Mouse (Mus musculus): ENCODE measurements around the gene Slc16a6. TPM values are rescaled to one million over a fixed set of nuclear protein-coding genes. Genes with fewer than 3 reads are reported as not detected.

Gene Slc16a6
- polyA plus RNA-seq, 1 experiment from 2014 or later: 6.0 TPM

- H3K36me3 ChIP-seq (ENCODE audit: control insufficient read depth, insufficient read depth, low read length): no peaks in the 10 kb centered on the region
- H3K27ac ChIP-seq (ENCODE audit: low read depth, low read length): no peak overlapping the region
- whole genome bisulfite sequencing: 85% methylated on average over 4 of the region's 4 CpGs
- no peak overlapping the region for H3K4me2 ChIP-seq (ENCODE audit: low read depth, low read length, severe bottlenecking)
- no peaks in the 10 kb centered on the region for H3K27me3 ChIP-seq (ENCODE audit: control insufficient read depth, insufficient read depth, low read length)
- H3K9ac ChIP-seq (ENCODE audit: low read length): no peak overlapping the region
- no peak overlapping the region for H3K4me3 ChIP-seq (ENCODE audit: low read depth, low read length)
- no peak for ATAC-seq (replicated peaks; ENCODE audit: low FRiP score)
- DNase-seq (ENCODE audit: low spot score): no peak
- no peaks in the 10 kb centered on the region for H3K9me3 ChIP-seq (ENCODE audit: control insufficient read depth, low read length)
- no peaks in the 10 kb centered on the region for H3K4me1 ChIP-seq (replicated peaks; ENCODE audit: control insufficient read depth, insufficient read depth, low read length)
Measured at GRCm38 (mm10) chr11:109491844-109492243, 18.4 kb upstream of the Slc16a6 start.

GRCm38 (mm10) chr11:109489763-109490162 lies 16.4 kb upstream of the Slc16a6 start:
- no peak for DNase-seq (ENCODE audit: low spot score)
- no peak overlapping the region for H3K4me3 ChIP-seq (ENCODE audit: low read depth, low read length)
- H3K27ac ChIP-seq (ENCODE audit: low read depth, low read length): no peak overlapping the region
- H3K9me3 ChIP-seq (ENCODE audit: control insufficient read depth, low read length): no peaks in the 10 kb centered on the region
- 89% methylated on average over 2 of the region's 2 CpGs for WGBS
- no peaks in the 10 kb centered on the region for H3K27me3 ChIP-seq (ENCODE audit: control insufficient read depth, insufficient read depth, low read length)
- ATAC-seq (replicated peaks; ENCODE audit: low FRiP score): no peak
- no peak overlapping the region for H3K4me2 ChIP-seq (ENCODE audit: low read depth, low read length, severe bottlenecking)
- no peaks in the 10 kb centered on the region for H3K4me1 ChIP-seq (replicated peaks; ENCODE audit: control insufficient read depth, insufficient read depth, low read length)
- H3K9ac ChIP-seq (ENCODE audit: low read length): no peak overlapping the region
- H3K36me3 ChIP-seq (ENCODE audit: control insufficient read depth, insufficient read depth, low read length): no peaks in the 10 kb centered on the region

GRCm38 (mm10) chr11:109487991-109488684 lies 14.7 kb upstream of the Slc16a6 start:
- Histone ChIP-seq H3K4me1 (replicated peaks; ENCODE audit: control insufficient read depth, insufficient read depth, low read length) (no peaks in the 10 kb centered on the region), H3K4me3 (ENCODE audit: low read depth, low read length) (no peak overlapping the region), H3K4me2 (ENCODE audit: low read depth, low read length, severe bottlenecking) (no peak overlapping the region), H3K9ac (ENCODE audit: low read length) (no peak overlapping the region), H3K27ac (ENCODE audit: low read depth, low read length) (no peak overlapping the region), H3K27me3 (ENCODE audit: control insufficient read depth, insufficient read depth, low read length) (no peaks in the 10 kb centered on the region), H3K9me3 (ENCODE audit: control insufficient read depth, low read length) (no peaks in the 10 kb centered on the region), H3K36me3 (ENCODE audit: control insufficient read depth, insufficient read depth, low read length) (no peaks in the 10 kb centered on the region)
- 86% methylated on average over 10 of the region's 10 CpGs for WGBS
- no peak for ATAC-seq (replicated peaks; ENCODE audit: low FRiP score)
- DNase-seq (ENCODE audit: low spot score): no peak

GRCm38 (mm10) chr11:109487111-109487510 lies 13.7 kb upstream of the Slc16a6 start:
- Histone ChIP-seq H3K27me3 (ENCODE audit: control insufficient read depth, insufficient read depth, low read length) (no peaks in the 10 kb centered on the region), H3K4me2 (ENCODE audit: low read depth, low read length, severe bottlenecking) (no peak overlapping the region), H3K27ac (ENCODE audit: low read depth, low read length) (no peak overlapping the region), H3K9ac (ENCODE audit: low read length) (no peak overlapping the region), H3K4me3 (ENCODE audit: low read depth, low read length) (no peak overlapping the region), H3K4me1 (replicated peaks; ENCODE audit: control insufficient read depth, insufficient read depth, low read length) (no peaks in the 10 kb centered on the region), H3K9me3 (ENCODE audit: control insufficient read depth, low read length) (no peaks in the 10 kb centered on the region), H3K36me3 (ENCODE audit: control insufficient read depth, insufficient read depth, low read length) (no peaks in the 10 kb centered on the region)
- ATAC-seq (replicated peaks; ENCODE audit: low FRiP score) (no peak), DNase-seq (ENCODE audit: low spot score) (no peak)
- WGBS: 13% methylated on average over 1 of the region's 1 CpGs

DNA sequence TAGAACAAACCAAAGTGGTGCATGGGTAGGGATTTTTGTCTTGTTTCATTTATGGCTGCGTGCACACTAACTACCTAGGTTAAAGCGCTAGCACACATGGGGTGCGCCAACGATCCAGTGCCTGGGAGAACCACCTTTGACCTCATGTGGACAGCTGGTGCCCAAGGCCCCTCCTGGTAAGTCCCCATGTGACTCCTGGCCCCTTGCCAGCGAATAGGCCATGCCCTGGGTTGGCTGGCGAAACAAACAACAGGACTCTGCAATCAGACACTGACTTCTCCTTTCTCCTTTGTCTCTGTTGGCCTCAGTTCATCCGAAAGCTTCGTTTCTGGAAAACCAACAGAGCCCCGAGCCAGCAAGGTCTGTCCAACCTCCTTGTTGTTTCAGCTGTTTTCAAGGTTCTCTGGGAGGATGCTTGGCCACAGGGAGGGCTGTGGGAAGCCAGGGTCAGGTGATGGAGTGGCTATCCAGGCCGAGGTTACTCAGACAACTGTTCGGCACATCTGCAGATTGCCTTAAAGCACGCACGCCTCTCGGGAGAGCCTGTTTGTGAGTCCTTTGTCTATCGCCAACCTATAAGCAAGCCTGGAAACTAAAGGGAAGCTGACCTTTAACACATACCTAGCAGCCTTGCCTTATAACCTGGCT lies 12.1 kb upstream of the Slc16a6 start:
- Histone ChIP-seq H3K4me2 (ENCODE audit: low read depth, low read length, severe bottlenecking) (no peak overlapping the region), H3K27ac (ENCODE audit: low read depth, low read length) (no peak overlapping the region), H3K36me3 (ENCODE audit: control insufficient read depth, insufficient read depth, low read length) (no peaks in the 10 kb centered on the region), H3K9ac (ENCODE audit: low read length) (no peak overlapping the region), H3K9me3 (ENCODE audit: control insufficient read depth, low read length) (no peaks in the 10 kb centered on the region), H3K4me3 (ENCODE audit: low read depth, low read length) (no peak overlapping the region), H3K4me1 (replicated peaks; ENCODE audit: control insufficient read depth, insufficient read depth, low read length) (no peaks in the 10 kb centered on the region), H3K27me3 (ENCODE audit: control insufficient read depth, insufficient read depth, low read length) (no peaks in the 10 kb centered on the region)
- WGBS: 85% methylated on average over 15 of the region's 15 CpGs
- ATAC-seq (replicated peaks; ENCODE audit: low FRiP score) (no peak), DNase-seq (ENCODE audit: low spot score) (no peak)

DNA sequence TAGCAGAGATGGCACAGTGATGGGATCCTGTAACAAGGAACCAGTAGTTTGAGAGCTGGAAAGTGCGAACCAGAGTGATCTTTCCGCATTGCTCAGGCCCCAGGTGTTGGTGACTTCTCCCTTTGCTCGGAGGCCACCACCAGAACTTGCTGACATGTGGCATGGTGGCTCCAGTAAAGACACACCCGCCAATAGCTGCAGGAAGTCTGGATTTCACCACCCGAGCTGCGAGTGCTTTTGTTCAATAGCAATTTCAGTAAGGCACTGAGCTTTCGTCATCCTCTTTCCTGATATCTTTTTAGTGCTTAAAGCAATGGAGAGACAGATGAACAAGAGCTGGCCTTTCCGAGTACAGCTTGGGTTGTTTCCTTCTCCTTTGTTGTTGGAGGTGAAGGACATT lies 7.0 kb upstream of the Slc16a6 start:
- H3K9me3 ChIP-seq (ENCODE audit: control insufficient read depth, low read length): no peaks in the 10 kb centered on the region
- 83% methylated on average over 8 of the region's 8 CpGs for WGBS
- H3K9ac ChIP-seq (ENCODE audit: low read length): no peak overlapping the region
- H3K4me1 ChIP-seq (replicated peaks; ENCODE audit: control insufficient read depth, insufficient read depth, low read length): peaks cover 20% of the 10 kb centered on the region
- no peak overlapping the region for H3K27ac ChIP-seq (ENCODE audit: low read depth, low read length)
- H3K27me3 ChIP-seq (ENCODE audit: control insufficient read depth, insufficient read depth, low read length): no peaks in the 10 kb centered on the region
- DNase-seq (ENCODE audit: low spot score): no peak
- H3K36me3 ChIP-seq (ENCODE audit: control insufficient read depth, insufficient read depth, low read length): no peaks in the 10 kb centered on the region
- no peak for ATAC-seq (replicated peaks; ENCODE audit: low FRiP score)
- H3K4me2 ChIP-seq (ENCODE audit: low read depth, low read length, severe bottlenecking): no peak overlapping the region
- H3K4me3 ChIP-seq (ENCODE audit: low read depth, low read length): no peak overlapping the region

DNA sequence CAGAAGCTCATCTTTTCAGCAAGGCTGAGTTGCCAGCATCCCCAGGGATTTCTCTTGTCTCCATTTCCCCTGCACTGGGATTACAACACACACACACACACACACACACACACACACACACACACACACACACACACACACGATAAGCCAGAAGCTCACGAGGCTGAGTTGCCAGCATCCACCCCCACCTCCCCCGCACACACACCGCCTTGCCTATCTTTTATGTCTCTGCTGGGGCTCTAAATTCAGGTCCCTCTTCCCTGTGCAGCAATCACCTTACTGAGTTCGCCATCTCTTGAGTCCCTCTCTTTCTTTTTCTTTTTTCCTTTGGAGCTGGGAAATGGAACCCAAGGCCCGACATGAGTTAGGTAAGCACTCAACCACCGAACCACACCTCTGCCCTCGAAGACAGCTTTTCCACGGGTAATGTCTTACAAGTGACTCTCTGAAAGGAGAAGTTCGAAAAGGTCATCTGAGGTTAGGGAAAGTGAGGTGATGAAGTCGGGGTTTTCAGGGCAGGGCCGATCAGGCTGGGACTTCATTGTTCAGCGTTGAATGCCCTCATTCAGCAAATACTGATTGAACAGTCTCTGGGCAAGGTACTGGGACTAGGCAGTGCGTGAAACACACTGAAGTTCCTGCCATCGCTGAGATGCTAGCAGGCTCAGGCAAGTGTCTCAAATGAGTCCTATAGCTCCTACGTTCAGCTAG lies 6.3 kb upstream of the Slc16a6 start:
- H3K4me3 ChIP-seq (ENCODE audit: low read depth, low read length): no peak overlapping the region
- H3K9me3 ChIP-seq (ENCODE audit: control insufficient read depth, low read length): no peaks in the 10 kb centered on the region
- H3K9ac ChIP-seq (ENCODE audit: low read length): no peak overlapping the region
- H3K27me3 ChIP-seq (ENCODE audit: control insufficient read depth, insufficient read depth, low read length): no peaks in the 10 kb centered on the region
- no peak overlapping the region for H3K4me2 ChIP-seq (ENCODE audit: low read depth, low read length, severe bottlenecking)
- peaks cover 20% of the 10 kb centered on the region for H3K4me1 ChIP-seq (replicated peaks; ENCODE audit: control insufficient read depth, insufficient read depth, low read length)
- no peaks in the 10 kb centered on the region for H3K36me3 ChIP-seq (ENCODE audit: control insufficient read depth, insufficient read depth, low read length)
- ATAC-seq (replicated peaks; ENCODE audit: low FRiP score): no peak
- no peak for DNase-seq (ENCODE audit: low spot score)
- H3K27ac ChIP-seq (ENCODE audit: low read depth, low read length): no peak overlapping the region
- WGBS: 40% methylated on average over 16 of the region's 16 CpGs

- no peak overlapping the region for H3K9ac ChIP-seq (ENCODE audit: low read length)
- ATAC-seq (replicated peaks; ENCODE audit: low FRiP score) (no peak), DNase-seq (ENCODE audit: low spot score) (no peak)
- no peaks in the 10 kb centered on the region for H3K27me3 ChIP-seq (ENCODE audit: control insufficient read depth, insufficient read depth, low read length)
- H3K4me2 ChIP-seq (ENCODE audit: low read depth, low read length, severe bottlenecking): no peak overlapping the region
- no peaks in the 10 kb centered on the region for H3K36me3 ChIP-seq (ENCODE audit: control insufficient read depth, insufficient read depth, low read length)
- H3K27ac ChIP-seq (ENCODE audit: low read depth, low read length): no peak overlapping the region
- WGBS: 58% methylated on average over 16 of the region's 16 CpGs
- H3K4me1 ChIP-seq (replicated peaks; ENCODE audit: control insufficient read depth, insufficient read depth, low read length): peaks cover 20% of the 10 kb centered on the region
- H3K9me3 ChIP-seq (ENCODE audit: control insufficient read depth, low read length): no peaks in the 10 kb centered on the region
- no peak overlapping the region for H3K4me3 ChIP-seq (ENCODE audit: low read depth, low read length)
Measured at GRCm38 (mm10) chr11:109477606-109478380, 4.4 kb upstream of the Slc16a6 start.

All from forebrain, embryonic 11.5 days (tissue).